Mouse (Mus musculus) ES-Bruce4 (cell line): ENCODE measurements at regions not wholly inside any gene's neighbourhood (a gene's known extent, or its start where the extent isn't known, plus 50 kb on each side); places are given as distances from the start of the nearest gene placed in this dataset.

Source experiments
- H3K27ac ChIP-seq: 2 replicates; pipeline ENCODE4 v1.5.1; 2012; ENCODE audit warnings: low read length, inconsistent platforms; ENCODE audit not compliant: insufficient read depth
- H3K27me3 ChIP-seq: 2 replicates; pipeline ENCODE4 v1.6.1; 2012; ENCODE audit warnings: mild to moderate bottlenecking, low read length, inconsistent platforms; ENCODE audit not compliant: control insufficient read depth, poor library complexity, insufficient read depth, severe bottlenecking
- H3K36me3 ChIP-seq: 2 replicates; pipeline ENCODE4 v1.6.1; 2012; ENCODE audit warnings: inconsistent platforms, mild to moderate bottlenecking, low read length, moderate library complexity; ENCODE audit not compliant: control insufficient read depth, poor library complexity, insufficient read depth, severe bottlenecking
- H3K4me1 ChIP-seq: one replicate; pipeline ENCODE4 v1.8.1; 2011; ENCODE audit warnings: low read length; ENCODE audit not compliant: control insufficient read depth, insufficient read depth
- H3K4me3 ChIP-seq: 2 replicates; pipeline ENCODE4 v1.5.1; 2011; ENCODE audit warnings: low read depth, mild to moderate bottlenecking, low read length
- H3K9ac ChIP-seq: 2 replicates; pipeline ENCODE4 v1.6.1; 2012; ENCODE audit warnings: low read depth, mild to moderate bottlenecking, inconsistent platforms; ENCODE audit not compliant: poor library complexity, severe bottlenecking
- H3K9me3 ChIP-seq: replicated peaks from 2 replicates; pipeline ENCODE4 v1.6.1; 2012; ENCODE audit warnings: mild to moderate bottlenecking, low read length, inconsistent platforms; ENCODE audit not compliant: control insufficient read depth, poor library complexity, insufficient read depth, severe bottlenecking
- CTCF ChIP-seq: IDR thresholded peaks from one replicate; pipeline ENCODE4 v1.8.1; 2011; ENCODE audit warnings: low read depth, low read length
- EP300 ChIP-seq: IDR thresholded peaks from 2 replicates; pipeline ENCODE4 v1.6.1; 2011; ENCODE audit warnings: low read depth, low read length; ENCODE audit not compliant: insufficient read depth
- POLR2A ChIP-seq: IDR thresholded peaks from one replicate; pipeline ENCODE4 v1.8.1; 2011; ENCODE audit warnings: low read length; ENCODE audit not compliant: insufficient read depth

DNA sequence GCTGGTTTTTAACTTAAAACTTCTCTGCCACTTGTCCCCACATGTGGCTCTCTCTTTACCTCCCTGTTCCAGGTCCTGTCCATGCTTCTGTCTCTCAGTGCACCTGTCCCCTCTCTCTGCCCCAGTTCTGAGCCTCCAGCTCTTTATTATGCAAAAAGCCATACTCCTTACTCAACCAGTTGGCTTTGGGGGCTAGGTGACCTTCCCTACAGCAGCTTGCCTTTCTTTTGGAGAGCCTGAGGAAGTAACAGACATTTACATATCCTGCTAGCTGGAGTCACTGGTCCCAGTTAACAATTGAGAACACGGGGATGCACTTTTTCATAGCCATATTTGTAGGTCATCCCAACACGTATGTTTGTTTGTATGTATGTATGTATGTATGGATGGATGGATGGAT, 130.8 kb downstream of the Bmp7 start:
- Histone ChIP-seq H3K27me3 (no peaks in the 10 kb centered on the region), H3K4me3 (no peak overlapping the region), H3K9ac (no peak overlapping the region), H3K36me3 (no peaks in the 10 kb centered on the region), H3K4me1 (no peaks in the 10 kb centered on the region), H3K9me3 (peaks cover 9% of the 10 kb centered on the region; the same call in 1 of the 2 replicates), H3K27ac (no peak overlapping the region)
- TF ChIP-seq EP300, result 0 out of 2 replicates have a peak, but pooled peaks have one; percentile 44
- no peak for TF ChIP-seq POLR2A

DNA sequence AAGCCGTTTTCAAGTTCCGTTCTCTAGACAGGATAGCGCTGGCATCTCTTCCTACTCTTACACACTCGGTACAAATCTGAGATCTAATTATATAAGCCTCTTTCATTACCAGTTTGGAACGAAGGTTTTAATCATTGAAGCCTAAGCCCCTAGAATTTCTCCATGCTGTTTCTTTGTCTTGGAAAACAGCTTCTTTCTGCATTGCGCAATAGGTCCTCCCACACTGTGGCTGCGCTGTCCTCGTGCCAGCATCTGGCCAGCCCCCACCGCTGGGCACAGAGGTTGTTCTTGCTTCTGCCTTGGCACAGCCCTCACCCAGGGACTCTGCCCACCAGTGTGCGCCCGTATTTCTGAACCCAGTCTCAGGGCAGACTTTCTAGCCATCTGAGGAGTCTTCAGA, 126.8 kb downstream of the Bmp7 start:
- no peaks in the 10 kb centered on the region for H3K4me1 ChIP-seq
- no peak overlapping the region for H3K4me3 ChIP-seq
- H3K27ac ChIP-seq, result no peak overlapping the region
- TF ChIP-seq POLR2A, result no peak
- TF ChIP-seq EP300, result no peak
- no peak for TF ChIP-seq CTCF
- H3K36me3 ChIP-seq, result no peaks in the 10 kb centered on the region
- H3K9ac ChIP-seq, result no peak overlapping the region
- no peaks in the 10 kb centered on the region for H3K27me3 ChIP-seq
- peaks cover 12% of the 10 kb centered on the region; the same call in 1 of the 2 replicates for H3K9me3 ChIP-seq

DNA sequence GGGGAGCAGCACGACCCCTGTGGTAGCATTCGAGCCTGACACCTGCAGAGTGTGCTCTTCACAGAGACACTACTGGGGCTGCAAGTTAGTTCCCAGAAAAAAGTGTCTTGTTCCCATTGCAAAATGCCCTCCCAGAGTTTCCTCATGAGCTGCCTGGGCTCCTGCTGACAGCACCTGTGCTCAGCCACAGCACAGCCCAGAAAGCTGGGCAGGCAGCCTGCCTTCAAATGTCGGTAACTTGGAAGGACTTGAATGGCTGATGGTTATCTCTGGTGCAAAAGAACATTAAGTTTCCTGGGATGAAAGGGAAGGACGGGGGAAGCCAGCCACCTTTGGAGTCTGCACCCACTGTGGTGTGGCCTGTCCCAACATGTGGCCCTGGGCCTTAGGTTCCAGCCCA, 126.2 kb downstream of the Bmp7 start:
- peaks cover 7% of the 10 kb centered on the region; the same call in 1 of the 2 replicates for H3K9me3 ChIP-seq
- no peaks in the 10 kb centered on the region for H3K4me1 ChIP-seq
- H3K4me3 ChIP-seq, result no peak overlapping the region
- H3K27me3 ChIP-seq, result no peaks in the 10 kb centered on the region
- TF ChIP-seq EP300 (no peak), POLR2A (no peak), CTCF (no peak)
- H3K9ac ChIP-seq, result no peak overlapping the region
- H3K27ac ChIP-seq, result no peak overlapping the region
- no peaks in the 10 kb centered on the region for H3K36me3 ChIP-seq

DNA sequence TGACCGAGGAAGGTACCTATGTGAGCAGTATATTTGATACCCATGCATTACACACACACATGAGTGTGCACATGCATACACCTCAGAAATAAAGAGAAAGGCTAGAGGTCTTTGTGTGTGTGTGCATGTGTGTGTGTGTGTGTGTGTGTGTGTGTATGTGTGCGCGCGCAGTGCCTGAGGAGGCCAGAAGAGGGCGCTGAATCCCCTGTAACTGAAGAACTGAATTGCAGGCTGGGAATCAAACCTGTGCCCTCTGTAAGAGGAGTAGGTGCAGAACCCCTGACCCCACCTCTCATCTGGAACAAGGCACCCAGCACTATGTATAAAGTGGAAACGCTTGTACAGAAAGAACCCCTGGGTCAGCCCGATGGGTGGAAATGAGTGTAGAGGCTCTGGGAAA, 125.0 kb downstream of the Bmp7 start:
- H3K4me3 ChIP-seq, result no peak overlapping the region
- H3K27ac ChIP-seq, result no peak overlapping the region
- TF ChIP-seq CTCF, result peak; percentile 13
- TF ChIP-seq POLR2A, result no peak
- H3K9ac ChIP-seq, result no peak overlapping the region
- H3K9me3 ChIP-seq, result 0 out of 2 replicates have a peak, but pooled peaks cover 3% of the 10 kb centered on the region
- no peaks in the 10 kb centered on the region for H3K36me3 ChIP-seq
- no peaks in the 10 kb centered on the region for H3K27me3 ChIP-seq
- H3K4me1 ChIP-seq, result no peaks in the 10 kb centered on the region

- H3K36me3 ChIP-seq, result no peaks in the 10 kb centered on the region
- H3K27ac ChIP-seq, result no peak overlapping the region
- H3K9ac ChIP-seq, result no peak overlapping the region
- no peaks in the 10 kb centered on the region for H3K27me3 ChIP-seq
- no peak overlapping the region for H3K4me3 ChIP-seq
- no peaks in the 10 kb centered on the region for H3K4me1 ChIP-seq
- 0 out of 2 replicates have a peak, but pooled peaks cover 3% of the 10 kb centered on the region for H3K9me3 ChIP-seq
- TF ChIP-seq POLR2A (no peak), EP300 (no peak), CTCF (no peak)
Measured at GRCm38 (mm10) chr2:172817058-172817745, 122.9 kb downstream of the Bmp7 start.
